Comparison of ENCODE assay signal across 18 mouse cellular contexts in genomic region chr12:59093543-59093942, GRCm38 (mm10).
"Had no signal": no experiment of that assay in that cellular context is flagged by ENCODE, and none has a peak within 500 bp of the region (broad histone marks: within the 10 kb centered on the region; RNA-seq: fewer than 3 reads in every experiment).

No protein-coding gene starts in this region.

- H3K4me2 ChIP-seq: lung, embryonic 14.5 days; midbrain, embryonic 13.5 days; neural tube, embryonic 13.5 days had no signal

- H3K4me3 ChIP-seq: left cerebral cortex, adult 2 months; megakaryocyte, embryonic 14.5 days; midbrain, embryonic 10.5 days; midbrain, embryonic 13.5 days; myocyte; neural tube, embryonic 13.5 days had no signal

- H3K27ac ChIP-seq: hindbrain, postnatal 0 days; kidney, postnatal 0 days; left cerebral cortex, adult 2 months; liver, embryonic 14.5 days; midbrain, embryonic 10.5 days; midbrain, embryonic 13.5 days; neural tube, embryonic 13.5 days had no signal

- DNase-seq: kidney, adult 18-20 months; kidney, postnatal 36 days; layer of hippocampus, postnatal 36 days; lung, embryonic 14.5 days; lung, postnatal 10 days; lung, postnatal 36 days; thymus, postnatal 25 days had no signal

- H3K9me3 ChIP-seq: midbrain, embryonic 10.5 days; midbrain, embryonic 13.5 days; neural tube, embryonic 13.5 days had no signal

- H3K27me3 ChIP-seq: megakaryocyte, embryonic 14.5 days; midbrain, embryonic 13.5 days; neural tube, embryonic 13.5 days had no signal

- H3K4me1 ChIP-seq: megakaryocyte, embryonic 14.5 days; midbrain, embryonic 10.5 days; midbrain, embryonic 13.5 days; neural tube, embryonic 13.5 days had no signal

- ATAC-seq: hindbrain, postnatal 0 days; inflammation-experienced regulatory T-cells, adult 6 months; midbrain, embryonic 13.5 days; midbrain, embryonic 16.5 days had no signal

- H3K9ac ChIP-seq: liver, embryonic 14.5 days; lung, embryonic 14.5 days; midbrain, embryonic 13.5 days; neural tube, embryonic 13.5 days had no signal

- H3K36me3 ChIP-seq: midbrain, embryonic 10.5 days; midbrain, embryonic 13.5 days; neural tube, embryonic 13.5 days had no signal
